Mouse (Mus musculus) layer of hippocampus, adult 2 months (tissue): ENCODE results near the gene Clcnka. TPM values are rescaled to one million over a fixed set of nuclear protein-coding genes. Genes with fewer than 3 reads are reported as not detected.

Source experiments
- DNase-seq, 2 experiments: peaks; one replicate each; pipeline ENCODE4 v3.0.0; 2022; ENCODE audit warnings: low spot score in 2 of 2
- H3K27ac ChIP-seq: fragments of 200-600 bp; 2 replicates; pipeline ENCODE4 v1.8.1; 2022
- H3K4me3 ChIP-seq: fragments of 200-600 bp; 2 replicates; pipeline ENCODE4 v1.8.1; 2022; ENCODE audit warnings: mild to moderate bottlenecking
- CTCF ChIP-seq: fragments of 200-600 bp; conservative IDR thresholded peaks from 2 replicates; pipeline ENCODE4 v1.8.1; 2022; ENCODE audit warnings: antibody characterized with exemption, mild to moderate bottlenecking, moderate library complexity
- total RNA-seq, 2 experiments: library from RNA; stranded (reverse); gene quantifications; 2 replicates each; pipeline ENCODE4 v1.2.3; 2021

The Clcnka gene
- total RNA-seq, 2 experiments from 2014 or later, result not detected

GRCm38 (mm10) chr4:141386150-141386549, 12.4 kb downstream of the Clcnka start:
- no peak overlapping the region for H3K27ac ChIP-seq
- DNase-seq, result no peak
- peak; percentile 49 for TF ChIP-seq CTCF
- H3K4me3 ChIP-seq, result no peak overlapping the region

- DNase-seq, result peak in 1 of 2 experiments; percentile 30
- Histone ChIP-seq H3K27ac (no peak overlapping the region), H3K4me3 (no peak overlapping the region)
- TF ChIP-seq CTCF, result peak; percentile 88
Observed at GRCm38 (mm10) chr4:141385275-141385674, 13.2 kb downstream of the Clcnka start.

GRCm38 (mm10) chr4:141382406-141382805, 16.1 kb downstream of the Clcnka start:
- Histone ChIP-seq H3K4me3 (peak overlapping the region; percentile 33), H3K27ac (no peak overlapping the region)
- peak; percentile 41 for TF ChIP-seq CTCF
- no peak for DNase-seq

DNA sequence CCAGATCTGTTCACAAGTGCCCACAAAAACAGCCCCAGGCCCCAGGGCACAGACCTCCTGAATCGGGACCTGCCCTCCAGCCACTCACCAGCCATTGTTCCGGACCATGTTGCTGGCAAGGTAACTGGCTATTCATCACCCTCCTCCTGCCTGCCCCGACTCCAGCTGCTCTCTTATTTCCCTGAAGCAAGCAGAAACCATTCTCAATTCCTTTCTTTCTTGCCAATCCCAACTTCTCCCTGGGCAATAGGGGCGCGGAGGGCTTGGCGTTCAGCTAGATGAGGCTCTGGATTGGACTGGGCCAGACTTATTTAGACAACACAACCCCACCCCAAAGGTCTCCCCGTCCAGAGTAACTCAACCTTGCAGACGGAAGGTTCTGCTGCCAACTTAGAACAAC, 18.9 kb downstream of the Clcnka start:
- TF ChIP-seq CTCF, result no peak
- no peak for DNase-seq

GRCm38 (mm10) chr4:141372426-141372825, 26.1 kb downstream of the Clcnka start:
- Histone ChIP-seq H3K4me3 (no peak overlapping the region), H3K27ac (no peak overlapping the region)
- no peak for DNase-seq
- TF ChIP-seq CTCF, result no peak

More for the DNA sequence above, 18.9 kb downstream of the Clcnka start:
- Histone ChIP-seq H3K4me3 (no peak overlapping the region), H3K27ac (no peak overlapping the region)

DNA sequence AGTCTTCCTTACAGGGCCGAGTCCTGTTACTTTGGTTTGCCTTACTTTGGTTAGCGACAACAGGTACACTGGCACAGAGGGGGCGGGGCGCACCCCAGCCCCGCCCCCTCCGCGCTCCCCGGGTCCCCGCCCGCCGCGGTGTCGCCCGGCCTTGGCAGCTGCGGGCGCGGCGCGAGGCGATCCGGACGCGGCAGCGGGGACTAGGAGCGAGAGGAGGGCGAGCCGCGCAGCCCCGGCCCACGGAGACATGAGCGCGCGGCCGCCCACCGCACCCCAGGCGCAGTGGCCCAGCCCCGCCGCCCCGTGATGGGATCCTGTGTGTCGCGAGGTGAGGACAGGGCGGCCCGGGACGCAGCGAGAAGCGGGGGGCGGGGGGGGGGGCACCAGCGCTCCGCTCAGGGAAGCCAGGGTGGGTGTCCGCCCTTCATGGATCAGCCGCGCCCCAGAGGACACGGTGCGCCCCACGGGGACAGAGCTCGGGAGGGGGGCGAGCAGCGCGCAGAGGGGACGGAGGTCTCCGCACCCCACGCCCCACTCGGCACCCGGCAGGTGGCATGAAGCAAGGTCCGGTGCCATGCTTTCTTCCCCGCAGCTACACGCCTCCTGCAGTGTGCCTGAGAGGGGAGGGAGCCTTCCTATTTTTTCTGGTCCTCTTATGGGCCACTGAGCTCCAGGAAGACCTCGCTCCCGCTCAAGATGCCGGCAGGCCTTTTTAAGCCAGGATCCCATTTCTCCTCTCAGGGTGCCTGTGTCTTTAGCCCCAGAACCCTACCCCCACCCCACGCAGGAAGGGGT, 30.3 kb downstream of the Clcnka start, which contains the start of gene Fam131c:
Fam131c (plus strand) TSS at position 224 of the 795 bp plus-strand sequence.
- no peak for TF ChIP-seq CTCF
- Histone ChIP-seq H3K4me3 (peak within 1 kb of the TSS; percentile 54), H3K27ac (no peak within 1 kb of the TSS)
- DNase-seq, result no peak

- Histone ChIP-seq H3K27ac (no peak overlapping the region), H3K4me3 (no peak overlapping the region)
- DNase-seq, result no peak
- TF ChIP-seq CTCF, result no peak
Observed at GRCm38 (mm10) chr4:141365876-141366275, 32.6 kb downstream of the Clcnka start.

- DNase-seq, result no peak
- no peak overlapping the region for H3K4me3 ChIP-seq
- no peak overlapping the region for H3K27ac ChIP-seq
- TF ChIP-seq CTCF, result no peak
Observed at GRCm38 (mm10) chr4:141365126-141365525, 33.4 kb downstream of the Clcnka start.

DNA sequence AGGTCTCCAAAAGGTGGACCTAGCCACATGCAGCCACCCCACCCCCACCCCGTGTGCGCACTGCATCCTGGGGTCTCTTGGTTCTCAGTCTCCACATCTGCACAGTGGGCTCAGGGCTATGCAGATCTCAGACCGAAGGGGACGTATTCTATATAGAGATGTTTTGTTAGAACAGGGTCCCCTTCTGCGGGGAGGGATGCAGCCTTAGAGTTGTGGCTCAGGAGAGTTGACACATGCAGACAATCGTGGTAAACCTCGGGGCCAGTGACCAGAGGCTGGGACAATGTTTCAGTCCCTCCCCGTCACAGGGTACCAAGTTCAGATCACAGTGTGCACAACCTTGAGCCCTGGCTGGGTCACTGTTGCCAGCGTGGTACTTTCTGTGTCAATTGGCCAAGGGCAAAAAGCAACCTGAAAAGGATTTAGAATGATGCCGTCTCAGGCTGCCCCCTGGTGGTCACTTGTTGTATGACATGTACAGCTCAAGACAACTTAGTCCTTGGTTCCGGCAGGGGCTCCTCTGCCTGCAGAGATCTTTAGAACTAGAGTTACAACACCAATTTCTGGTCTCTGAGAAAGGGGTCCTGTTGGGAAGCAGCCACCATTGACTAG, 35.5 kb downstream of the Clcnka start:
- no peak overlapping the region for H3K4me3 ChIP-seq
- H3K27ac ChIP-seq, result no peak overlapping the region
- peak; percentile 53 to 77 for DNase-seq
- TF ChIP-seq CTCF, result peak; percentile 94

- peak; percentile 72 for TF ChIP-seq CTCF
- no peak overlapping the region for H3K4me3 ChIP-seq
- H3K27ac ChIP-seq, result no peak overlapping the region
- DNase-seq, result peak in 1 of 2 experiments; percentile 23
Observed at GRCm38 (mm10) chr4:141360846-141361245, 37.7 kb downstream of the Clcnka start.

GRCm38 (mm10) chr4:141359222-141359621, 39.3 kb downstream of the Clcnka start:
- H3K27ac ChIP-seq, result no peak overlapping the region
- TF ChIP-seq CTCF, result no peak
- H3K4me3 ChIP-seq, result no peak overlapping the region
- DNase-seq, result no peak

GRCm38 (mm10) chr4:141357811-141358210, 40.7 kb downstream of the Clcnka start:
- H3K27ac ChIP-seq, result no peak overlapping the region
- TF ChIP-seq CTCF, result no peak
- H3K4me3 ChIP-seq, result no peak overlapping the region
- DNase-seq, result no peak

GRCm38 (mm10) chr4:141353868-141354267, 44.7 kb downstream of the Clcnka start:
- DNase-seq, result no peak
- TF ChIP-seq CTCF, result no peak
- Histone ChIP-seq H3K27ac (no peak overlapping the region), H3K4me3 (no peak overlapping the region)

- no peak overlapping the region for H3K4me3 ChIP-seq
- no peak for DNase-seq
- no peak overlapping the region for H3K27ac ChIP-seq
- no peak for TF ChIP-seq CTCF
Observed at GRCm38 (mm10) chr4:141352986-141353385, 45.5 kb downstream of the Clcnka start.
